Mouse (Mus musculus) heart, embryonic 16.5 days (tissue): ENCODE results near the gene Kmt5a. TPM values are rescaled to one million over a fixed set of nuclear protein-coding genes. Genes with fewer than 3 reads are reported as not detected.

Source experiments
- ATAC-seq: fragments of 200-750 bp; cut with Nextera tagmentation; replicated peaks from 2 replicates; pipeline ENCODE4 v1.8.0; 2017; ENCODE audit warnings: moderate number of reproducible peaks; ENCODE audit not compliant: insufficient read depth, low FRiP score; ENCODE audit errors: extremely low read depth
- H3K27ac ChIP-seq: fragments of 300-500 bp; sonication (generic); 2 replicates; pipeline ENCODE4 v1.5.1; 2014; ENCODE audit warnings: mild to moderate bottlenecking, low read length, control low read depth, moderate library complexity
- H3K27me3 ChIP-seq: fragments of 300-500 bp; sonication (generic); 2 replicates; pipeline ENCODE4 v1.6.1; 2014; ENCODE audit warnings: low read length, mixed read lengths; ENCODE audit not compliant: control insufficient read depth, insufficient read depth
- H3K36me3 ChIP-seq: fragments of 300-500 bp; sonication (generic); 2 replicates; pipeline ENCODE4 v1.6.1; 2014; ENCODE audit not compliant: control insufficient read depth, insufficient read depth
- H3K4me1 ChIP-seq: fragments of 300-500 bp; sonication (generic); 2 replicates; pipeline ENCODE4 v1.6.1; 2014; ENCODE audit warnings: low read length, mixed read lengths; ENCODE audit not compliant: control insufficient read depth, insufficient read depth
- H3K4me2 ChIP-seq: fragments of 300-500 bp; sonication (generic); 2 replicates; pipeline ENCODE4 v1.6.1; 2014; ENCODE audit warnings: low read depth, mild to moderate bottlenecking, control low read depth, low read length
- H3K4me3 ChIP-seq: fragments of 300-500 bp; sonication (generic); 2 replicates; pipeline ENCODE4 v1.5.1; 2014; ENCODE audit warnings: mild to moderate bottlenecking, control low read depth, low read length
- H3K9ac ChIP-seq: fragments of 300-500 bp; sonication (generic); 2 replicates; pipeline ENCODE4 v1.6.1; 2014; ENCODE audit warnings: low read length, control low read depth
- H3K9me3 ChIP-seq: fragments of 300-500 bp; sonication (generic); replicated peaks from 2 replicates; pipeline ENCODE4 v1.6.1; 2016; ENCODE audit warnings: low read length; ENCODE audit not compliant: control insufficient read depth
- WGBS: fragments of 180-500 bp; shearing (Covaris S2); extraction: QIAGEN DNeasy Blood & Tissue Kit; methylation state at CpG from one replicate; pipeline ENCODE4 v1.1.7; 2014; 5-methylcytosine and 5-hydroxymethylcytosine counted together
- polyA plus RNA-seq: library from polyadenylated mRNA; unstranded; fragments of >200 nt; fragmentation: Nextera tagmentation; extraction: Ambion mirVana; gene quantifications from 2 replicates; pipeline ENCODE4 v1.2.1, GENCODE M21; 2015

Gene Kmt5a
- polyA plus RNA-seq, 1 experiment from 2014 or later = 30.4 TPM

- Histone ChIP-seq H3K4me1 (peaks cover 8% of the 10 kb centered on the region), H3K27ac (peak within 1 kb of the TSS; percentile 94), H3K9me3 (no peaks in the 10 kb centered on the region), H3K27me3 (no peaks in the 10 kb centered on the region), H3K36me3 (no peaks in the 10 kb centered on the region), H3K4me2 (peak within 1 kb of the TSS; percentile 91), H3K4me3 (peak within 1 kb of the TSS; percentile 88), H3K9ac (peak within 1 kb of the TSS; percentile 92)
- under 1% methylated on average over 70 of the region's 81 CpGs for whole genome bisulfite sequencing
- peak; percentile 94 for ATAC-seq
These were observed 14.1 kb upstream of the Kmt5a start, which contains the start of gene Sbno1 for GRCm38 (mm10) chr5:124425412-124426259. TSS of gene Sbno1 (minus strand) at chr5:124426001.

GRCm38 (mm10) chr5:124426475-124427071, 13.2 kb upstream of the Kmt5a start:
- H3K27ac ChIP-seq = peak overlapping the region; percentile 94
- no peak for ATAC-seq
- peak overlapping the region; percentile 88; the same call in 1 of the 2 replicates for H3K4me3 ChIP-seq
- H3K36me3 ChIP-seq = no peaks in the 10 kb centered on the region
- 88% methylated on average over 10 of the region's 10 CpGs for WGBS
- H3K27me3 ChIP-seq = no peaks in the 10 kb centered on the region
- peak overlapping the region; percentile 64 for H3K4me2 ChIP-seq
- H3K9me3 ChIP-seq = no peaks in the 10 kb centered on the region
- H3K4me1 ChIP-seq = peaks cover 8% of the 10 kb centered on the region
- no peak overlapping the region for H3K9ac ChIP-seq

- no peaks in the 10 kb centered on the region for H3K27me3 ChIP-seq
- H3K4me2 ChIP-seq = no peak overlapping the region
- no peak overlapping the region for H3K4me3 ChIP-seq
- ATAC-seq = peak; percentile 61; the same call in 1 of the 2 replicates
- no peak overlapping the region for H3K27ac ChIP-seq
- 0 out of 2 replicates have a peak, but pooled peaks cover 3% of the 10 kb centered on the region for H3K4me1 ChIP-seq
- H3K9ac ChIP-seq = no peak overlapping the region
- no peaks in the 10 kb centered on the region for H3K9me3 ChIP-seq
- H3K36me3 ChIP-seq = no peaks in the 10 kb centered on the region
These were observed 7.2 kb upstream of the Kmt5a start for GRCm38 (mm10) chr5:124432398-124433012.

- Histone ChIP-seq H3K27ac (no peak overlapping the region), H3K4me1 (0 out of 2 replicates have a peak, but pooled peaks cover 3% of the 10 kb centered on the region), H3K36me3 (no peaks in the 10 kb centered on the region), H3K4me3 (no peak overlapping the region), H3K9me3 (no peaks in the 10 kb centered on the region), H3K27me3 (no peaks in the 10 kb centered on the region), H3K9ac (no peak overlapping the region), H3K4me2 (no peak overlapping the region)
- no peak for ATAC-seq
- WGBS = 64% methylated on average over 2 of the region's 2 CpGs
These were observed 6.7 kb upstream of the Kmt5a start for GRCm38 (mm10) chr5:124433048-124433447.

GRCm38 (mm10) chr5:124438229-124438628, 1.5 kb upstream of the Kmt5a start:
- Histone ChIP-seq H3K4me2 (no peak overlapping the region), H3K36me3 (no peaks in the 10 kb centered on the region), H3K9ac (no peak overlapping the region), H3K9me3 (0 out of 2 replicates have a peak, but pooled peaks cover 2% of the 10 kb centered on the region), H3K4me1 (peaks cover 8% of the 10 kb centered on the region), H3K27me3 (no peaks in the 10 kb centered on the region), H3K4me3 (no peak overlapping the region), H3K27ac (peak overlapping the region; percentile 74)
- ATAC-seq = no peak
- 79% methylated on average over 5 of the region's 5 CpGs for WGBS

- Histone ChIP-seq H3K9ac (peak overlapping the region; percentile 51; the same call in 1 of the 2 replicates), H3K36me3 (no peaks in the 10 kb centered on the region), H3K4me3 (peak overlapping the region; percentile 72; the same call in 1 of the 2 replicates), H3K4me2 (peak overlapping the region; percentile 88), H3K27me3 (no peaks in the 10 kb centered on the region), H3K27ac (peak overlapping the region; percentile 74), H3K4me1 (peaks cover 8% of the 10 kb centered on the region), H3K9me3 (0 out of 2 replicates have a peak, but pooled peaks cover 2% of the 10 kb centered on the region)
- 60% methylated on average over 5 of the region's 5 CpGs for WGBS
- no peak for ATAC-seq
These were observed 984 bp upstream of the Kmt5a start for GRCm38 (mm10) chr5:124438746-124439145.

- Histone ChIP-seq H3K4me1 (peaks cover 14% of the 10 kb centered on the region), H3K9me3 (0 out of 2 replicates have a peak, but pooled peaks cover 2% of the 10 kb centered on the region), H3K27me3 (no peaks in the 10 kb centered on the region), H3K9ac (peak overlapping the region; percentile 87), H3K27ac (peak overlapping the region; percentile 89), H3K4me2 (peak overlapping the region; percentile 88), H3K4me3 (peak overlapping the region; percentile 72), H3K36me3 (no peaks in the 10 kb centered on the region)
- under 1% methylated on average over 30 of the region's 30 CpGs for WGBS
- peak; percentile 59 for ATAC-seq
These were observed 468 bp downstream of the Kmt5a start for GRCm38 (mm10) chr5:124440094-124440701.

- Histone ChIP-seq H3K27me3 (no peaks in the 10 kb centered on the region), H3K27ac (no peak overlapping the region), H3K9me3 (0 out of 2 replicates have a peak, but pooled peaks cover 2% of the 10 kb centered on the region), H3K4me2 (no peak overlapping the region), H3K4me3 (no peak overlapping the region), H3K4me1 (peaks cover 23% of the 10 kb centered on the region), H3K9ac (no peak overlapping the region), H3K36me3 (peaks cover 5% of the 10 kb centered on the region; the same call in 1 of the 2 replicates)
- WGBS = 84% methylated on average over 2 of the region's 2 CpGs
- ATAC-seq = no peak
These were observed 2.9 kb downstream of the Kmt5a start for GRCm38 (mm10) chr5:124442628-124443027.
